Mouse (Mus musculus): ENCODE measurements around the gene Ulk4. TPM values are rescaled to one million over a fixed set of nuclear protein-coding genes. Genes with fewer than 3 reads are reported as not detected.

The Ulk4 gene
- total RNA-seq (2021), result under 1 TPM; 0.21 to 0.48 TPM

DNA sequence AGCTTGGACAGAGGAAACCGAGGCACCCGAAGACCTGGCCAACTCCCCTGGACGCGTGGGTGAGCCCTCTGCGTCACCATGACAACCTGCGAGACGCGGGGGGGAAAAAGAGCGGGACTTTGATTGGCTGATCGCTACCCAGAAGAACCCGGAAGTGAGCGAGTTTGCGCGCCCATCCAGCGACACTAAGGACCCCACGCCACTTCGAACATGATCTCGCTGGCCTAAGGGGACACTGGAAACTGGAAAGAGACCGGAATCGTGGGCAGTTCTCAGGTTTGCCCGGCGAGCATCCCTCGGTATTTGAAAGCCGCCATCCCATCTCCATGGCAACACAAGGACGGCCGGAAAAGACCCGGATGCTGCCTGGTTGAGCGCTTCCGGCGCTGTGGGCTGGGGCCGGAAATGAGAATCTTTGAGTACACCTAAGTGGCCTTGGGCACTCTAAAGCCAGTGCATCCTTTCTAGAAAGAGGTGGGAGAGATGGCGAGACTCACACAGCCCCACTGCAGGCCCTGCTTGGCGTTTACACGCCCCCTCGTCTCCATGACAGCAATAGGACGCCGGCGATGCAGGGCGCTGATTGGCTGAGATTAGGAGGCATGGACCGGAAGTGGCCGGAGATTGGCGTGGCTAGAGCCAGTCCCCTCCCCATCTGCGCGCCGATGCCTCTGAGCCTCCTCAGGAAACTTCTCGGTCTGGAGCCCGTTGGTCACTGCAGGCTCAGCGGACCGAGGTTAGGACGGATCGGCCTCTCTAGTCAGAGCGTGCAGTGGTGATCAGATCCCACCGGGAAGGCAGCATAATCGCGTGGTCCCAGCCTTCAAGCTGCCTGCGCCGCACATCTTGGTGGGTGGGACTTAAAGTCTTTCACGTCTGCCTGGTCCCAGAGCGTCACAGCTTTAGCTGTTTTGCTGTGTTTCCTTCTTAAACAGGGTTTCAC is at the start of gene Ulk4:
TSS of gene Ulk4 (minus strand) at position 80 of the 943 bp plus-strand sequence.
- intact Hi-C loops (cut with DNase I), result no loop called here

DNA sequence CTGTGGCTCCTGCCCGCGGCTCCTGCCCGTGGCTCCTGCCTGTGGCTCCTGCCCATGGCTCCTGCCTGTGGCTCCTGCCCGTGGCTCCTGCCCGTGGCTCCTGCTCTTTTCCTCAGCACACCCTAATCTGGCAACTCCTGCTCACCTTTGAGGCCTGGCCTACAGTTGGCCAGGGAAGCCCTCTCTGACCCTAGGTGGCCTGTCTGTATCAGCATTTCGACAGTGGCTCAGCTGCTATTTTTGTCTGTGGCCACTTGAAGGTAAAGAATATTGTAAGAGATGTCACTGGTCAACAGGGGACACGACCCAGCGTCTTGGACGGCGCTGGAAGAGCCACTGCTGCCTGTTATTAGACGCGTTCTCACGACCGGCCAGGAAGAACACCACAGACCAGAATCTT is 45.0 kb upstream of the Ulk4 start:
- DNase-seq (ENCODE audit: low spot score), result no peak
- intact Hi-C loops (cut with DNase I), result no loop called here

More for the DNA sequence above, at the start of gene Ulk4:
- DNase-seq (ENCODE audit: low spot score), result peak; percentile 89

DNA sequence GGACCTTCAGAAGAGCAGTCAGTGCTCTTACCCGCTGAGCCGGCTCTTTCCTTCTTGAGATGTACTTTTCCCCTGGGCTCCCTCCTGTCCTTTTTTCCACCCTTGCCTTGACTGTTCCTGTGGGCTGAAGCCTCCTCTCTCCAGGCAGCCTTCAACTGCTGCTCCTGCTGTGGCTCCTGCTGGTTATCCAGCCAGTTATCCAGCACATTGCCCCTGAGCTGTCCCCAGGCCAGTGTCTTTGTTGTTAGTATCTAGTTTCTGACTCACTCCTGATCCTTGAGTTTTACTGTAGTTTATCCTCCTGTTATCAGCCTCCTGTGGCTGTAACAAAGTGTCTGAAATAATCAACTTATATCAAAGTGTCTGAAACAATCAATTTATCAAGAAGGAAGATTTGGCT is 44.1 kb upstream of the Ulk4 start:
- no peak for DNase-seq (ENCODE audit: low spot score)
- intact Hi-C loops (cut with DNase I), result no loop called here

DNA sequence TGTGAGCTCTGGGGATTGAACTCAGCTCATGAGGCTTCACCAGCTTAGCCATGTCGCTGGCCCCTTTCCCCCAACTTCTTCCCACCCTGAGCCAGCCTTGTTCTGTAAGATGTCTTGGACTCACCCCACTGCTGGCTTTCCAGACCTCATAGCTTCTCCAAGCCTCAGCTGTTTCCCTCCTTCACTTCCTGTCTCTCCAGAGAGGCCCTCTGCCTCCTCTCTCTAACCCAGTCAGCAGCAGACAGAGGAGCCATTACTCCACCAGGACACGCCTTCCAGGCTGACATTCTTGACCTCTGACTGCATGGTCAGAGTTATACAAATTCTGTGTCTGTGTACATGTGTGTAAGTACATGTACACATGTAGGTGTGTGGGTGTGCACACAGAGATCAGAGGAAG is 43.4 kb upstream of the Ulk4 start:
- intact Hi-C loops (cut with DNase I), result no loop called here
- no peak for DNase-seq (ENCODE audit: low spot score)

DNA sequence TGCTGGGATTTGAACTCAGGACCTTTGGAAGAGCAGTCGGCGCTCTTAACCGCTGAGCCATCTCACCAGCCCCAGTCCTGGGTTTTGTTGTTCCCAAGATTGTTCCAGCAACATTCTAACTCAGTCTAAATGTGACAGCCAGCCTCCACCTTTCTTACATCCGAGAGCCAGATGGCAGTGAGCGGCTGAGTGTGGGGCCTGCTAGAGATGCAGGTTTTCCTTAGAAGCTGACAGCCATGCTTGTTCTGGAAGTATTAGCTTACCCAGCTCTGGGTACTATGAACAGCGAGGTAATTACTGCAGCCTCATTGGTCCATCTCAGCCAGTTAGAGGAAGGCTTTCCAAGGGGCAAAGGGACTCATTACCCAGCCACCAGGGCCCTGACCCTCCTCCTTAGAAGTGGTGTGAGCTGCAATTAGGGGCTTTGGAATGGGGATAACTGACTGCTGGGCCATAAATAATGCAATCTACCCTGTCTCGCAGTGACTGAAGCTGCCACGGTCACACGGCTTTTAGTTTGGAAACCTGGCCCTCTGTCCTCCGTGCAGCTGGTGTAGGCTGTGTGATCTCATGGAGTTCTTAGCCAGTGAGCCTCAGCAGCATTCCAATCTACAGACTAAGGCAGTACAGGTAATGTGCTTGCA is 42.4 kb upstream of the Ulk4 start:
- intact Hi-C loops (cut with DNase I), result no loop called here
- no peak for DNase-seq (ENCODE audit: low spot score)

DNA sequence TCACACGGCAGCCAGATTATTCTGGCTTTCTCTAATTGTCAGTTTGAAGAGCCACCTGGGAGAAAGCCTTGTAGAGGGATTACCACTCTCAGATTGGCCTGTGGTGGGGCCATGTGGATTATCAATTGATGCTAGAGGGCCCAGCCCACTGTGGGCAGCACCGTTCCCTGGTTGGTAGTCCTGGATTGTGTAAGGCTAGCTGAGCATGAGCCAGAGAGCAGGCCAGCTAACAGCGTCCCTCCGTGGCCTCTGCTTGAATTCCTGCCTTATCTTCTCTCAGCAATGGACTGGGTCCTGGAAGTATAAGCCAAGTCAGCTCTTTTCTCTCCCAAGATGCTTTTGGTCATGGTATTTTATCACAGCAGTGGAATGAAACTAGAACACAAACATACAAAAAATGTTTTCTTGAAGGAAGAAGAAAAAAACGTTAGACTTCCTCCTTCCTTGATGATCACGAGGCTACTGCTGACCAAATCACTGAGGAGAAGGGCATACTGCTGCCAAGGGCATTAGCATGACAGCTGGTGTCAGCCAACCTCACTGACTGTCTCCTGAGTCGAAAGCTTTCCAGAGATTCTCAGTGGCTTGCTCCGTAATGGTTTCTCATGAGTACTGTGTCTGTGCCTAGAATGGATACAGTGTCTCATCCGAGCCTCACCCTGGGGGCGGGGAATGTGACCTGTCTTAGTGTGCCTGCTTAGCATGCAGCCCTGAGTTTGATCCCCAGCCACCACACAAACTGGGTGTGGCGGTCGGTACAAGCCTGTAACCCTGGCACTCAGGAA is 39.8 kb upstream of the Ulk4 start:
- DNase-seq (ENCODE audit: low spot score), result peak; percentile 70
- intact Hi-C loops (cut with DNase I), result no loop called here

DNA sequence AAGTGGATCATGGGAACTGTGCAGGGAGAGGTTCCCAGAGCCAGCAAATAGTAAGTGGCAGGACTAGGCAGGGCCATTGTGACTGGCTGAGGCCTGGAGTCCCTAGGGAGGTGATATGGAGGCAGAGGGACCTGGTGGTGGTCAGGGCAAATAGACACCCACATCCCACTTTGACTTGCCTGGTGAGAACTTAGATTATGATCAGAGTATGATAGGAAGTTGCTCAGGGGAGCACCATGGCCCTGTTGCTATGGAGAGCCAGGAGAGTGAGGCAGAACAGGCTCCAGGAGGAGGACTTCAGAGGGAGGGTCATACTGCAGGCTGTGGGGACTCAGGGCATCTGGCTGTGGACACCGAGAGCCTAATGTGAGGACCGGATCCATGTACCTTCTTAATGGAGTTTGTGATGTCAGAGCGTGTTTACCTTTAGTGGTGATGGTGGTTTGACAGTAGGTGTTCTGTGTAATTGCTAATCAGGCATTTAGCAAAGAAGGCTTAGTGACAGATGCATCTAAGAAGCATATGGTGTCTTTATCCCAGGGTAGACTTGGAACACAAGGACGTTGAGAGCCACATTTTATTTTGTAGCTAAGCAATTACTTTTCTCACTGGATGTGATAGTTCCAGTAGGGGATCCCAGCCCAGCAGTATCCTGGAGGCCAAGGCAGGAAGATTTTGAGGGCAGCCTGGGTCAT is 39.1 kb upstream of the Ulk4 start:
- no peak for DNase-seq (ENCODE audit: low spot score)
- intact Hi-C loops (cut with DNase I), result no loop called here

DNA sequence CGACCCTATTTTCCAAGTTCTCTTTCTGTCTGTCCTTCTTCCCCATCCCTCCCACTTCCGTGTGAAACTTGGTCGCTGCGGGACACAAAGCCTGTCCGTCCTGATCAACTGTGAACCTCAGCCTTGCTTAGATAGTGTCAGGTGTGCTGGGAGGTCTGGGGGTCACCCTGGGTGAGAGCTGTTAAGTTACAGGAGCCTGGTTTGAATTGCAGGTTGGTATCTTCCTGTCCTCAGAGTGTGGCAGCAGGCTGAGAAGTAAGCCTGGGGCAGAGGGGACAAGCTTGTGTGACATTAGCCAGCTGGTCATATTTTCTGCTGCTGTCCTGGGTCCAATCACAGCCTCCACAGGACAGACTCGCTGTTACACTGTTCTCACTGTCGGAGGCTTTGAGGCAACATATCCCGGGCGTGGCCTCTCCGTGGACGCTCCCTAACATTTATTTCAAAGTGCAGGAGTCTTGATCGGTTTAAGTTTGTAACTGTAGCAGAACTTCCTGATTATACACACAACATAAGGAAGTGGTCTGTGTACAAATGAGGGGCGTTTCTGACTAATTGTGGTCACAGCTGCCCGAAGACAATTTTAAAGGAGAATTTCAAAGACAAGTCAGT is 37.6 kb upstream of the Ulk4 start:
- intact Hi-C loops (cut with DNase I), result loop anchor here (1.0 kb wide), 1 partner anchor 16 kb away; no protein-coding TSS in a partner anchor
- DNase-seq (ENCODE audit: low spot score), result peak; percentile 66

DNA sequence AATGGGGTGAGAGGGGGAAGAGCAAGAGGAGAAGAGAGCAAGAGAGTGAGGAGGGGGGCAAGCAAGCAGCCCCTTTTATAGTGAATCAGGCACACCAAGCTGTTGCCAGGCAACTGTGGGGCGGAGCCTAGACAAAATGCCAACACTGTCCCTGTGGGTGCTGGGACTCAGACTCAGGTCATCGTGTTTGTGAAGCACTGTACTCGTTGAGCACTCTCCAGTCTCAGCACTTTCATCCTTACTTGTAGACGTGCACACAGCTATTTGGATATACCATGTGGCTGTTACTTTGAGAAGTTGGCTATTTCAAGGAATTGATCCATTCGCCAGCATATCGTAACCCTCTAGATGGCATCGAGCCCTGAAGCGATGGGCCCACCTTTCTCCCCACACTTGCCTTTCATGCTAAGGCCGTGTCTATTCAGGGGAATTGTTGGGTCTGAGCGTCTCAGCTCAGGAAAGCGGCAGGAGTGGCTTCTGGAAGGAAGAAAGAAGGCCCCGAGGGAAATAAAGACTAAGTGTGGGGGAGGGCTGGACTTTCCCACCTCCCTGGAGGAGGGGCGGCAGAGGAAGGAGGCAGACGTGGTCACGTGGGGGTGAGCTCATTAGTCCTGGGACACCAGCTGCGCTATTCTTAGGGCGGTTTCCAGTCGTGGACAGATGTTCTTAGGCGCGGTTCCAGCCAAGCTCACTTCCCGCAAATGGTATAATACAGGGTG is 36.8 kb upstream of the Ulk4 start:
- intact Hi-C loops (cut with DNase I), result loop anchor here (1.0 kb wide), 1 partner anchor 16 kb away; no protein-coding TSS in a partner anchor
- DNase-seq (ENCODE audit: low spot score), result peak; percentile 93

DNA sequence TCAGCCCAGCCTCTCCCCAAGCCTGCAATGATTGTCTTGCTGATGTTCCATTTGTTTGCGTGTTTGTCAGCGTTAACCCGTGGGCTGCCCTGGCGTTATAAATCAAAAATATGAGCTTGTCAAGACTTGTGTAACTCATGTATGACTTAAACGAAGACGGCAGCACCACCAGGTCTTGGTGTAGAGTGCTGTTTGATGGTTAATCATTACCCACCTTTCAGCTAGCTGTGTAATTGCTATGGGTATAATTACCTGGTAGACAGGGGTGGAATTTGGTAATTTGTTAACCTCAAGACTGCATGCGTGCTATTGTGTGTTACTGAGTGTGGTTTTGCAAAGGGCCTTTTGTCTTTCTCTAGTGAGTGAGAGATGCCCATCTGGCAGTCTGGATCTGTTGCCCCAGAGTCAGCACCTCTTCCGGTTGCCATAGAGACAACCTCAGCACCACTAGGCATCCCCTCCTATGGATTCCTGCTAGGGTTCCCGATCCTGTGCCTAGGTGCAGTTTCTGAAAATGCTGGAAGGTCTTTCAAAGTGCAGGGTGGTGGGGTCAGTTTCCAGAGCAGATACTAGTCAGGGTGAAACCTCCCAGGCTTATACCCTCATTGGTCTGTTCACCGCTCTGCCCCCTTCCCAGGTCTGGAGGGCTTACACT is 35.4 kb upstream of the Ulk4 start:
- DNase-seq (ENCODE audit: low spot score), result no peak

DNA sequence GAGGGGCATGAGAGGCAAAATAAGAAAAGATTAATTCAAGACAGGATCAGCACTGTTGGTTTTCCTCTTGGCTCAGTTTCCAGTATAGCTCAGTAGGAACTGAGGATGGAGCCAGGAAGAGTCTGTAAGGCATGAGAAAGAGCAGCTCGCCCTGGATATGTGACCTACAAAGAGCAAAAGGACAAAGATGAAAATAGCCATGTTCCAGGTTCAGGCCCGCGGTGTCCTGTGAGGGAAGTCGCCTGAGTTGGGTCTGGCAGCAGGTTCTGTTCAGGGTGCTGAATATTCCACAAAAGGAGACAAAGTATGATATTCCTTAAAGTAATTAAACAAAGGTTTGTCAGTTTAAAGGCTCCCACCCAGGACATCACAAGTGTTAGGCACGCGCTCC is 34.8 kb upstream of the Ulk4 start:
- intact Hi-C loops (cut with DNase I), result no loop called here
- DNase-seq (ENCODE audit: low spot score), result peak; percentile 1

More for the DNA sequence above, 35.4 kb upstream of the Ulk4 start:
- intact Hi-C loops (cut with DNase I), result no loop called here

DNA sequence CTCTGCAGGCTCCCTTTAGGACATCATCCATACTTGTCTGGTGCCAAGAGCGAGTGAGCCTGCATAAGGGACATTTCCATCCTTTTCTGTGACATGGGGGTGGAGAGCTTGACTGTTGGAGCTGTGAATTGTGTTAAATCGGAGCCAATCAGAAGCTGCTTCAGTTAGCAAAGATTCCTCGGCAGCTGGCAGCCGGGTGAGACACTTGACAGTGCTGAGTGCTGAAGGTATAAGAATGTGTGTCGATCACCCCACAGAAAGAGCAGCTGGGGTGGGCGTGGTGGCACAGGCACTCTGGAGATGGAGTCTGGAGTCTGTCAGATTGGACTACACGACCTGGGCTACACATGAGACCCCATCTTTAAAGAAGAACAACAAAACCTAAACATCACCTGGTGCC is 33.5 kb upstream of the Ulk4 start:
- no peak for DNase-seq (ENCODE audit: low spot score)
- intact Hi-C loops (cut with DNase I), result no loop called here

DNA sequence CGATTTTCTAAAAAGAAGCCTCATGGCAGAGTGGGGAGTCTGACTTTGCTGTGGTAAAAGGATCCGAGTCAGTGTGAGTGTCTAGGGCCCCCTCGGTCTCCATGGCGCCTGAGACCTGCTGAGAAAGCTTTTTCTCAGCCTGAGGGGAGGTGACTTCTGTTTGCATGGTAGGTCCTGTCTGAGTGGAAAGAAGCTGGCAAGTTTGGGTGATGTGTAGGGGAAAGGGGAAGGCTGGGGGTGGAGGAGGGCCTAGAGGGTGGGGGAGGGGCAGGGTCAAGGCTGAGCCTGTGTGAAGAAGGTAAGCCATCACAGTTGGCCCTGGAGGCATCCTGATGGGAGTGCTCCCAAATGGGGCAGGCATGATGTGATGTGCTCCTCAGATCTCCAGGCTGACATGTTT is 32.3 kb upstream of the Ulk4 start:
- DNase-seq (ENCODE audit: low spot score), result no peak

DNA sequence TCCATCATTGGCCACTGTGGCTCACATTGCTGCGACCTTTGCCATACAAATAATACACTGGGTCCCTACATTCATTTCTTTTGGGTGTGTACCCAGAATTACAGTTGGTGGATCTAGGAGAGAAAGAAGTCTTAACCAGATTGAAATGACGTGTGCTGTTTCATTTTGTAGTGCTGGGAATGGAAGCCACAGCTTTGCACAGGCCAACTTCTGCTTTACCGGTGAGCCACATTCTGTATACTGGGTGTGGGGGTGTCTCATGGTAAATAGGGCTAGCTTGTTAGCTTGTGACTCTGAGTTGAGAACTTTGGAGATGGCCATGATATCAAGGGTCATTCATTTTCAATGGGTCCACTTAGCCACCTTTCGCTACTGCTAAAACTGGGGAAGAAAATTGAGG is 28.5 kb upstream of the Ulk4 start:
- intact Hi-C loops (cut with DNase I), result no loop called here
- DNase-seq (ENCODE audit: low spot score), result no peak

More for the DNA sequence above, 32.3 kb upstream of the Ulk4 start:
- intact Hi-C loops (cut with DNase I), result no loop called here

DNA sequence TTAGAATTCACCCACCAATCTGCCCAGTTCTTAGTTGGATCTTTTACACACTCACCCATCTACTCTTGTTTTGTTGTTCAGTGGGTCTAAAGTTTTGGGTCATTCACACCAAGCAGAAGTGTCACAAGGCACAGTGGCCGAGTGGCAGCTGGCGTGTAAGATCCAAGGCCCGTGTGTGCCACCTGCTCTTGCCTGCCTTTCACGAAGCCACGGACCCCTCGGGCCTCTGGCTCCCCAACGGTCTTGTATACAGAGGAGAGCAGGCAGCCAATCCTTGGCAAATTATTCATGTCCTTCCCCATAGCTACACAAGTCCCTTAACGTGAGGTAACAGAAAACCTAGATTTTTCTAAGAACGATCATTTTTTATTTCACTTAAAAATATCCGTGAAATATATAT is 27.5 kb upstream of the Ulk4 start:
- intact Hi-C loops (cut with DNase I), result no loop called here
- DNase-seq (ENCODE audit: low spot score), result no peak

DNA sequence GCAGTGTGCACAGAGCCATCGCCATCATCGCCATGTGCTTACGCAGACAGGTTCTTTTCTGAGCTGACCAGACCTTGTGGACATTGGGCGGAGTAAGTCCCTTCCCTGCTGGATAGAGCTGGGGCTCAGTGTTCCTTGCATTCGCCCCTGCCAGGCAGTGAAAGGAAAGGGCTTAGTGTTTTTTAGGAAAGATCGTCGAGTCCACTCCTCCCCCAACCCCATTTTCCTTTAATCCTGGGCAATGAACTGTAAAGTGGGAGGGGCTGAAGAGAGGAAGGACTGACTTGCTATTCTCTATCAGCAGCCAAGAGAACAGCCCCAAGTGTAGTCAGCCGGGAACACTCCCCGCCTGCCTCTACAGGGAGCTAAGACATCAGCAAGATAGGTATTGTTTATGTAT is 26.8 kb upstream of the Ulk4 start:
- intact Hi-C loops (cut with DNase I), result no loop called here
- DNase-seq (ENCODE audit: low spot score), result no peak

DNA sequence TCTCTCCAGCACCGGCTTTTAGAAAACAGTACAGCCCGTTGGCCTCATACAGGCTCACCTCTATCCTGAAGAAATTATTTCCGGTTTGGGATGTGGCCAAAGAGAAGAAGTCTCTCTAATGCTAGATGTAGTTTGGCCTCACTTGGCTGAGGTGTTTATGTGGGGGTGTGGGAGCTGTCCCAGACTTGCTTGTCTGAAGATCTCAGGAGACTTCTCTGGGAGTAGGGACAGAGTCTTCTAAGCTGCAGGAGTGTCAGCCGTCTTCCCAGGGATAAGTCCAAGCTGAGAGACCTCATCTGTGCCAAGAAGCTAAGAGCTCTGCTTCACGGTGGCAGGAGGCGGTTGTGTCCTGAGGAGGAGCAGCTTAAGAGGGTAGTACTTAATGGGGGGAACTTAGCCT is 26.1 kb upstream of the Ulk4 start:
- no peak for DNase-seq (ENCODE audit: low spot score)
- intact Hi-C loops (cut with DNase I), result no loop called here

DNA sequence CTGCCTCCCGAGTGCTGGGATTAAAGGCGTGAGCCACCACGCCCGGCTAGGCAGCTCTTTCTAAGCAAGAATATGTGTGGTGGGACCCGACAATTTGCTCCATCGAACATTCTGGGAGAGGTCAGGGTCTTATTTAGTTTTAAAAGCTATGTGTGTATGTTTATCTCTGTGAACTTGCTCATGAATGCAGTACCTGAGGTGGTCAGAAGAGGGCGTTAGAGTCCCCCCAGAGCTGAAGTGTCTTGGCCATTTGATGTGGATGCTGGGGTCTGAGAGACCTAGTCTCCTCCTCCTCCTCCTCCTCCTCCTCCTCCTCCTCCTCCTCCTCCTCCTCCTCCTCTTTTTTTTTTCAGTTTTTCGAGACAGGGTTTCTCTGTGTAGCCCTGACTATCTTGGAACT is 25.5 kb upstream of the Ulk4 start:
- intact Hi-C loops (cut with DNase I), result no loop called here
- no peak for DNase-seq (ENCODE audit: low spot score)

All from heart, postnatal 25 days (tissue).